Mouse (Mus musculus) brain, embryonic 18.5 days (tissue): Measurements from ENCODE around the gene Snph.

ENCODE experiments used
- DNase-seq: peaks from one replicate; pipeline ENCODE4 v3.0.0-alpha.2; 2012; ENCODE audit warnings: low read depth, low spot score

The Snph gene

GRCm38 (mm10) chr2:151543063-151543895 lies 89.1 kb downstream of the Snph start:
- no peak for DNase-seq

- peak; percentile 87 for DNase-seq
Measured at GRCm38 (mm10) chr2:151542323-151543062, 89.9 kb downstream of the Snph start, which contains the start of gene Fkbp1a. TSS of gene Fkbp1a (plus strand) at chr2:151542483.
